Mouse (Mus musculus): ENCODE data around the gene Chil1. TPM values are rescaled to one million over a fixed set of nuclear protein-coding genes. Genes with fewer than 3 reads are reported as not detected.
A peak's percentile ranks its signal among the peaks of the same experiment; 100 is the strongest.

The Chil1 gene
- total RNA-seq, 2 experiments from 2014 or later: 14.0 TPM

GRCm38 (mm10) chr1:134225375-134225774, 43.4 kb downstream of the Chil1 start:
- Histone ChIP-seq H3K27ac (no peak overlapping the region), H3K4me3 (no peak overlapping the region)
- DNase-seq (ENCODE audit: extremely low spot score in 1 of 2, low spot score in 2 of 2): no peak
- no peak for TF ChIP-seq CTCF (IDR thresholded peaks at IDR 0.05)
- intact Hi-C loops (cut with DNase I): no loop called here

GRCm38 (mm10) chr1:134226739-134227138, 44.8 kb downstream of the Chil1 start:
- no peak for TF ChIP-seq CTCF (IDR thresholded peaks at IDR 0.05)
- DNase-seq (ENCODE audit: extremely low spot score in 1 of 2, low spot score in 2 of 2): no peak
- Histone ChIP-seq H3K27ac (no peak overlapping the region), H3K4me3 (no peak overlapping the region)
- intact Hi-C loops (cut with DNase I): no loop called here

- TF ChIP-seq CTCF (IDR thresholded peaks at IDR 0.05): no peak
- intact Hi-C loops (cut with DNase I): no loop called here
- peak overlapping the region; percentile 74; the same call in 1 of the 2 replicates for H3K4me3 ChIP-seq
- no peak for DNase-seq (ENCODE audit: extremely low spot score in 1 of 2, low spot score in 2 of 2)
- peak overlapping the region; percentile 95 for H3K27ac ChIP-seq
Observed at GRCm38 (mm10) chr1:134229806-134230575, 48.0 kb downstream of the Chil1 start.

- H3K27ac ChIP-seq: peak overlapping the region; percentile 95
- TF ChIP-seq CTCF (IDR thresholded peaks at IDR 0.05): no peak
- H3K4me3 ChIP-seq: peak overlapping the region; percentile 74; the same call in 1 of the 2 replicates
- DNase-seq (ENCODE audit: extremely low spot score in 1 of 2, low spot score in 2 of 2): no peak
- intact Hi-C loops (cut with DNase I): no loop called here
Observed at GRCm38 (mm10) chr1:134230638-134231228, 48.8 kb downstream of the Chil1 start.

- Histone ChIP-seq H3K27ac (peak overlapping the region; percentile 95), H3K4me3 (peak overlapping the region; percentile 74)
- DNase-seq (ENCODE audit: extremely low spot score in 1 of 2, low spot score in 2 of 2): no peak
- TF ChIP-seq CTCF (IDR thresholded peaks at IDR 0.05): no peak
- intact Hi-C loops (cut with DNase I): no loop called here
Observed at GRCm38 (mm10) chr1:134231270-134231669, 49.3 kb downstream of the Chil1 start.

- no peak for TF ChIP-seq CTCF (IDR thresholded peaks at IDR 0.05)
- Histone ChIP-seq H3K4me3 (peak overlapping the region; percentile 74), H3K27ac (peak overlapping the region; percentile 95; the same call in 1 of the 2 replicates)
- no peak for DNase-seq (ENCODE audit: extremely low spot score in 1 of 2, low spot score in 2 of 2)
- intact Hi-C loops (cut with DNase I): no loop called here
Observed at GRCm38 (mm10) chr1:134231681-134232080, 49.7 kb downstream of the Chil1 start.

- no peak for TF ChIP-seq CTCF (IDR thresholded peaks at IDR 0.05)
- Histone ChIP-seq H3K27ac (peak overlapping the region; percentile 95), H3K4me3 (peak overlapping the region; percentile 74)
- intact Hi-C loops (cut with DNase I): no loop called here
- DNase-seq (ENCODE audit: extremely low spot score in 1 of 2, low spot score in 2 of 2): no peak
Observed at GRCm38 (mm10) chr1:134232326-134232725, 50.4 kb downstream of the Chil1 start.

GRCm38 (mm10) chr1:134232778-134233531, 51.0 kb downstream of the Chil1 start:
- no peak for TF ChIP-seq CTCF (IDR thresholded peaks at IDR 0.05)
- peak overlapping the region; percentile 74 for H3K4me3 ChIP-seq
- H3K27ac ChIP-seq: peak overlapping the region; percentile 95
- peak in 1 of 2 experiments; percentile 66 for DNase-seq (ENCODE audit: extremely low spot score in 1 of 2, low spot score in 2 of 2)
- intact Hi-C loops (cut with DNase I): no loop called here

GRCm38 (mm10) chr1:134233681-134234454, 51.9 kb downstream of the Chil1 start:
- Histone ChIP-seq H3K27ac (peak overlapping the region; percentile 95), H3K4me3 (peak overlapping the region; percentile 74)
- intact Hi-C loops (cut with DNase I): loop anchor here (2.0 kb wide), 1 partner anchor 29 kb away; no protein-coding TSS in a partner anchor
- no peak for DNase-seq (ENCODE audit: extremely low spot score in 1 of 2, low spot score in 2 of 2)
- TF ChIP-seq CTCF (IDR thresholded peaks at IDR 0.05): no peak

- intact Hi-C loops (cut with DNase I): loop anchor here (2.0 kb wide), 1 partner anchor 30 kb away; no protein-coding TSS in a partner anchor
Observed at GRCm38 (mm10) chr1:134234455-134235390, 52.7 kb downstream of the Chil1 start.

More at GRCm38 (mm10) chr1:134234455-134235390, 52.7 kb downstream of the Chil1 start:
- Histone ChIP-seq H3K27ac (peak overlapping the region; percentile 95), H3K4me3 (peak overlapping the region; percentile 74)
- DNase-seq (ENCODE audit: extremely low spot score in 1 of 2, low spot score in 2 of 2): peak; percentile 67 to 72
- TF ChIP-seq CTCF (IDR thresholded peaks at IDR 0.05): no peak; the same call in none of the 2 replicates

Data from left cerebral cortex, adult 2 months (tissue).